Mouse (Mus musculus) heart, postnatal 0 days (tissue): ENCODE data around the gene Lhb.

ENCODE experiments used
- CTCF ChIP-seq: IDR thresholded peaks from 2 replicates; pipeline ENCODE4 v1.5.1; 2016; ENCODE audit warnings: antibody characterized with exemption, control low read depth, low read depth
- EP300 ChIP-seq: IDR thresholded peaks from 2 replicates; pipeline ENCODE4 v1.6.1; 2016; ENCODE audit warnings: antibody characterized with exemption, low read depth

DNA sequence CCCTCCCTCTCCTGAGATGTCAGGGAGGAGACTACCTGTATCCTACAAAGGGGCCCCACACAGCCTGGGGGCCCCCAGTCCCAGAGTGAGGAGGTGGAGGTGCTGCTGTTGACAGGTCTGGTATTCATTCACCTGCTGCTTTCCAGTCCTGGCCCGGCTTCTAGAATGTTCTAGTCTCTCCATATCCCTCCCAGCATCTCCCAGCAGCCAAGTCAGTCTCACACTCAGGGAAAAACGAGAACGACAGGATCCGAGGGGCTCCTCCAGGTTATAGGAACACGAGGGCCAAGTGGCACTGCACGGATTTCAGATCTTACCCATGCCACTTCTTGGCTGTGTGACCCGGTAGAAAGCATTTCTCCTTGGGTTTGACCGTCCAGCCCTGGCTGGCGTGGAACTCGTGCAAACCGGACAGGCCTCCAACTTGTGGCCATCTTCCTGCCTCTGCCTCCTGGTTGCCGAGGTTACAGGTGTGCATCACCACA, 5.8 kb upstream of the Lhb start:
- TF ChIP-seq CTCF (no peak), EP300 (no peak)
